Mouse (Mus musculus): ENCODE data around the gene Sh2d1b1. TPM values are rescaled to one million over a fixed set of nuclear protein-coding genes. Genes with fewer than 3 reads are reported as not detected.
"Not testable (repeated sequence)": the region's sequence is repeated elsewhere in the genome, so short reads cannot be mapped to it uniquely, and the experiment has no call there.

The Sh2d1b1 gene
- total RNA-seq (2021): under 1 TPM; 0.14 to 0.23 TPM

DNA sequence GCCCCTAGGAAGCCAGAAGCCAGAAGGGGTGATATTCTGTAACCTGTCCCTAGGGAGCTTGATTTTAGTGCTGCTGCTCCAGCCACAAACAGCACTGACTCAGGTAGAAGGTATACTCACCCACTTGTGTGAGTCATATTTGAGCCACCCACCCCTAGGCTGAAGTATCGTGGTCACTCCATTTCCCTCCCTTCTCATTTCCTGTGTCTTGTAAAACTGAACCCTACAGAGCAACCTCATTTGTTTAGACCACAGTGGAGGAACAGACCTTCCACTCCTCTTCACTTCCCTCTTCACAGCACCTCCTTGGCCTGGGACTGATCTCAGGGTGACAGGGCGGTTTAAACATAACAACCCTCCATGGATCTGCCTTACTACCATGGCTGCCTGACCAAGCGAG, at the start of gene Sh2d1b1:
TSS of gene Sh2d1b1 (plus strand) at position 305 of the 400 bp plus-strand sequence.
- no peak for DNase-seq

DNA sequence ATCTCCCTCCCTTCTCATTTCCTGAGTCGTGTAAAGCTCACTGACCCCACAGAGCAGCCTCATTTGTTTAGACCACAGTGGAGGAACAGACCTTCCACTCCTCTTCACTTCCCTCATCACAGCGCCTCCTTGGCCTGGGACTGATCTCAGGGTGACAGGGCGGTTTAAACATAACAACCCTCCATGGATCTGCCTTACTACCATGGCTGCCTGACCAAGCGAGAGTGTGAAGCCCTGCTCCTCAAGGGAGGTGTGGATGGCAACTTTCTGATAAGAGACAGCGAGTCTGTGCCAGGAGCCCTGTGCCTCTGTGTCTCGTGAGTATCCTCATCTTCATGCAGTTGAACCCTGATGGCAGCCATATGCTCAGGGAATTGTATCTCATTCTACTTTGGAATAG, 44.4 kb upstream of the Sh2d1b1 start, which contains the start of gene Sh2d1b2:
TSS of gene Sh2d1b2 (plus strand) at position 62 of the 400 bp plus-strand sequence.
- not testable (repeated sequence) for DNase-seq

DNA sequence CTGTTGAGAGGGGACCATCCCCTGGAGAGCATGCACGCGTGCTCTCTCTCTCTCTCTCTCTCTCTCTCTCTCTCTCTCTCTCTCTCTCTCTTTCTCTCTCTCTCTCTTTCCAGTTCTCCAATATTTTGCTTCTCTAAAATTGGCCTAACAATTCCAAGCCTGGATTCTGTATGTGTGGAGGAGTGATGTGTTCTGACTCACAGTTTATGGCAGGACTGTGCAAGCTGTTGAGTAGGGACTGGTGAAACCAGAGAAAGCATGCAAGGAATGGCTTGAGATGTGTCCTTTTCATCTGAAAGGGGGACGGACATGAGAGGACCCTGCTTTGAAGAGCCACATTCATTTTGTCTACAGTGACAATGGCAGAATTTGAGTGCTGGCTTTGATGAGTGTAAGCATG, 32.1 kb upstream of the Sh2d1b1 start:
- DNase-seq: no peak

- no peak for DNase-seq
These were observed 22.1 kb upstream of the Sh2d1b1 start for GRCm38 (mm10) chr1:170254893-170255559.

DNA sequence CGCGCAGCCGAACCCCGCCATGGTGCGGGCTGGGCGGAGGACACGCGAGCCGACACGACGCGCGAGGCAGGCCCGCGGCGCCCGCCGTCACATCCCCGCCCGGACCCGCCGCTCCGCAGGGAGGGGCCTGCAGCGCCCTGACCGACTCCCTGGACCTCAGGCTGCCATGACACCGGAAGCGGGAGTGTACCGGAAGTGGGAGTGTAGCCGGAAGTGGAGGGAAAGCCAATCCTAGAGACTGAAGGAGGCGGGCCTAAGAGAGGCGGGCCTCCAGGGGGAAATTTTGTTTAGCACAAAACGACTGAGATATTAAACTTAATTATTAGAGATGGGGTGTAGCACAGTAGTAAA, 21.6 kb upstream of the Sh2d1b1 start:
- peak; percentile 89 for DNase-seq

DNA sequence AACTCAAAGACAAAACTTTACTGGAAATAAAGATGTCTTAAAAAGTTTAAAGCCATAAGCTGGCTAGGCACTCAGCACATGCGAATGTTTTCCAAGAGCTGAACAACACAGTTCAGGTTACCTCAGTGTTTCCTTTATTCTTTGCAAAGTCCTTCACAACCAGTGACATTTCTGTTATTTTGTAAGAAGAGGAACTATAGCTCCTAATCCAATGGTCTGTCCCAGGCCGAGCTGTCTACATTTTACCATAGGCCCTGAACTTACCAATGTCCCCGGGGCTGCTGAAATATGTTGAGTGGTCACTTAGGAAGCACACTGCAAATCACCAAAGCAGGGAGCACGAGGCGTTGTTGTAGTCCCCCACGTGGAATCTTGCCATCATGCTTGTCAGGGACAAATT, 6.8 kb upstream of the Sh2d1b1 start:
- no peak for DNase-seq

DNA sequence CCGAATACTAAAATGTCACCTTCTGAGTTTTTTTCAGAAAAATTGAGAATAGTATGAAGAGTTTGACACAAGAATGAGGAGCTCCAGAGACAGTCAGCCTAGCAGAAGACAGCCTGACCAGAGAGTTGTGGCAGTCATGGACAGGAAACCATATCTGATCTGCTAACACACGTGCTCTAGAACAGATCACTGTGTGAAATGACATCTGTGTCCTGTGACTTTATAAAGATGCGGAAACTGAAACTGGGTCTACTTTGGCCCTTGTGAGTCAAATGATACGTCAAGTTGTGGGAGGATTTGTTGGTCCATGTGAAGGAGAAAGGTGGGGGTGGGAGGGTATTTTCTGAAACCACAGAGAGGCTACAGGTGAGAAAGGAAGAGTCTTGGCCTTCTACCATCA, 6.4 kb upstream of the Sh2d1b1 start:
- no peak for DNase-seq

GRCm38 (mm10) chr1:170273252-170273651, 3.9 kb upstream of the Sh2d1b1 start:
- no peak for DNase-seq

- DNase-seq: no peak
These were observed 5.5 kb downstream of the Sh2d1b1 start for GRCm38 (mm10) chr1:170282415-170283129.

DNA sequence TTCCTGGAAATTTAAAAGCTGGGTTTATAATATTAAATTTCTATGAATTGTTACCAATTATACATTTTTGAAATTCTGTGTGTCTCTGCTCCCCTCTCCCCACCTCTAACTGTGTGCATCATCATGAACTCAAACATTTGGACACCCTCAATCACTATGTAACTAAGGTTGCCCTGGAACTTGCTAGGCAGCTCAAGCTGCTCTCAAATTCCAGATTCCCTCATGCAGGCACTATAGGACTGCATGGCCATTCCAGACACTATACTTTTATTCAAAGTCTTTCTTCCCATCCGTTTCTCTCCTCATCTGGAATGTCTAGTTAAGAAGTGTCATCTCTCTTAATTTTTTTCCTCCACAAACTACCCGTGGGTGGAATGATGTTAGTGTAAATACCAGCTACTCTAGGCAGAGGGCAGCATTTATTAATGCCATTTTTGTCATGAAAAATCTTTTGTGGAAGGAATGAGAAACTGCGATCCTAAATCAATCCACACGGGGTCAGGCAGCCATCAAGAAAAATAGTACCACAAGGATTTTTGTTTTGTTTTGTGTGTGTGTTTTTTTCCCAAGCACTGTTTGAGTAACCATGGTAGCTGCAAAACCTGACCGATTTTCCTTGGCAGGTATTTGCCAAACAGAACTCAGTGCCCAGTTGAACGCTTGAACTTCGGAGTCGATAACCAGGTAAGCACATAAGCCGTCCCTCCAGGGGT, 15.3 kb downstream of the Sh2d1b1 start:
- DNase-seq: peak; percentile 57

- no peak for DNase-seq
These were observed 16.1 kb downstream of the Sh2d1b1 start for GRCm38 (mm10) chr1:170293257-170293656.

DNA sequence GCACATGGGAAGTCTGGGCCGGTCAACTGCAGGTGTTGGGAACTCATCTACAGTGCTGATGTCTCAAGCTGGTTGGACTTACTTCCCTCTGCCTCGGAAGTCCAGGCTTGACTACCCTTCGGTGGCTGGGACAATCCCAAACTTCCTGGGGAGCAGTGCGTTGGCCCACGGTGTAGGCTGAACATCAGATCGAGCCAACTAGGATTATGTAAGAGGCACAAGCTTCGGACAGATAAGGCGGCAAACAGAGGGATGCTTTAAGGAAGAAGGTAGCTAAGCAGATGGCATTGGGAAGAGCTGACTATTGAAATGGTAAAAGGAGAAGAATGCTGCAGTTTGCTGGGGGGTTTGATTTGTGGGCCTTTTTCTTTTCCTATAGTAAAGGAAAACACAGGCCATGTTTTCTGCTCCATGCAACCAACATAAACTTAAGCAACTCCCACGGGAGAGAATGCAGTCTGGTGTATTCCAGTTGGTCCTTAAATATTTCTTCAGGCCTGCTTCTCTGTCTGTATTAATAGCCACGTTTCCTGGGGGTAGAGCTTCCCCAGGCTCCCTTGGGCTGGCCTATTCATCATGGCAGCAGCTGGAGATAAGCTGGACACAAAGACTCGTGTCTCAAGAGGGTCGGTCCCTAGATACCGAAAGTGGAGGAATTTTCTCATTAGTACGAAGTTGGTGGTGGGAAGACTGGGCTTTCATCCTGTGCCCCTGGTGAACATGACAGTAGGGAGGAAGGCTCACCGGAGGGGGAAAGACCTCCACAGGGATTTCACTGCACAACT, 17.9 kb downstream of the Sh2d1b1 start:
- no peak for DNase-seq

DNA sequence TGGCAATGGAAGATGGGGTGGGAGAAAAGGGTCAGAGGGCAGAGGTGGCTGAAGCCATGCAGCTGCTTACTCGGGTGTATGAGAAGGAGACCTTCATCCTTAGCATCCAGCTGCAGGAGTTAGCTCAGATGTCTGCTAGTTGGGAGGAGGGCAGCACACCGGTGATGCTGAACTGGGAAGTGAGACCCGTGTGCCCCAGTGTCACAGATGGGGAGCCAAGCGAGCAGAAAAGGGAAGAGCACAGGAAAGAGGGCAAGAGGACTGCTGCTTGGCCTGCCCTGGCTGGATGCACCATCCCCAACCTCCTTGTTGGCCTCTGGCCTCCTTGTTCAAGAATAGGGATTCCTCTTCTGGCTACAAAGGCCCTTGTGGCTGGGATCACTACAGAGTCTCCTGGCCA, 22.4 kb downstream of the Sh2d1b1 start:
- DNase-seq: no peak

- no peak for DNase-seq
These were observed 24.6 kb downstream of the Sh2d1b1 start for GRCm38 (mm10) chr1:170301686-170302085.

DNA sequence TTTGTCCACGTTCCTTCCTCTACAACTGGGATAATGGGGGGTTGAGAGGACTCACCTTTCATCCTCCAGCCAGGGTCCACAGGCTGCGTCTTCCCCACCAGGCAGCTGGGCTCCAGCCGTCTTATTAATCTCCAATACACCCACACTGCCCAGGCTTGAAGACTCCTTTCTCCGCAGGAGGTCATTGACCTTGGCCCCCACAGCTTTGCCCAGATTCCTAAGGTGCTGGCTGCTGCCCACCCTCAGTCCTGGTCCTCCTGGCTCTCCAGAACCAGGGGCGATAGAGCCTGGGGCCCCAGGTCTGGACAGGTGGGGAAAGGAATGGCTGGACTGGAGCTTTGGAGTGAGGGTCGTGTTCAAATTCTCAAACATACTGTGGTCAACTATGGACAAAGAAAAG, 25.3 kb downstream of the Sh2d1b1 start:
- DNase-seq: no peak

GRCm38 (mm10) chr1:170303103-170303502, 26.0 kb downstream of the Sh2d1b1 start:
- no peak for DNase-seq

DNA sequence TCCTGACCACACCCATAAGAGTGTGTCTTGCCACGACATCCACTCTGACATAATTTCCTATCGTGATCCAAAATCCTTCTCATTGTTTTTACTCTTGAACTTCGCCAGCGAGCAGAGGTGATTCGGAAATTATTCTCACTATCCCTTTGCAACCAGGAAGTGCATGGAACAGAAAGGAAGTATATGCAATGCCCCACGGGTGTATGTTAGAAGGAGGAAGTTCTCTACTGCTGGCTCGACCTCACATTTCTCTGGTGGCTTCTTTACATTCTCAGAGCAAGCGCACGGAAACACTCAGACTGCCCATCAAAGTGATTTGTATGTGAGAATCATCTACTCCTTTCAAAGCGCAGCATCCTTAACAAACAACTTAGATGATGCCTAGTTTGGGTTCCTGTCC, 27.9 kb downstream of the Sh2d1b1 start:
- DNase-seq: no peak

DNA sequence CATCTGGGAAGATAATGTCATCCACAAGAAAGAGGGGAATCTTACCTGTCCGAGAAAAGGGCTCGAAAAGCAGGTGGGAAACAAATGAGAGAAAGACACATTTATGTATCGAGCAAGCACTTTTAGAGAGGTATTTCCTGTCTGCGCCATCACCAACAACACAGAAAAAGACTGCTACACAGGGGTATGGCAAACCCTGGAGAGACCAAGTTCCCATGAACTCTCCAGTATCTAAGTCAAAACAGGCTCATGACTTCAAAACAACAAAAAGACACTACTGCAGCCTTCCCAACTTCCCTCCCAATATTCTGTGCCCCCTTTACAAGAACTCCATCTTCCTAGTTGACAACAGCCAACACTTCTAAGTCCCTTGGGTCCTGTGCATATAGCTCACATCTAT, 29.1 kb downstream of the Sh2d1b1 start, which contains the start of gene Gm7694:
TSS of gene Gm7694 (minus strand) at position 101 of the 400 bp plus-strand sequence.
- DNase-seq: no peak

DNA sequence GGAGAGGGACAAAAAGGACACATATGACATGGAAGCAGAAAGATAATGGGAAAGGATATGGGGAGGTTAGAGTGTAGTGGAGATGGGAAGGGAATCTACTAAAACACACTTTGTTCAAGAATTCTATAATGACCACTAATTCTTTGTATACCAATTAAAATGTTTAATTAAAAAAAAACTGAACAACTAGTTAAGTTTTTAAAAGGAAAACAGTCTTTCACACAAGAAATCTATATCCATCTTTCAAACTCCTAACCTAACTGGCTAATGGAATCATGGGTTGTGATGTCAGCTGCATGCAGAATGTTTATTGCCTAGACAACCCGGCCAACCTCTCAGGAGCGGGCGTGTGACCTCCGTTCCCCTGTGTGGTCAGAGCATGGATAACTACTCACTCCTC, 31.4 kb downstream of the Sh2d1b1 start, which contains the start of gene Spata46:
TSS of gene Spata46 (plus strand) at position 301 of the 400 bp plus-strand sequence.
- DNase-seq: no peak

DNA sequence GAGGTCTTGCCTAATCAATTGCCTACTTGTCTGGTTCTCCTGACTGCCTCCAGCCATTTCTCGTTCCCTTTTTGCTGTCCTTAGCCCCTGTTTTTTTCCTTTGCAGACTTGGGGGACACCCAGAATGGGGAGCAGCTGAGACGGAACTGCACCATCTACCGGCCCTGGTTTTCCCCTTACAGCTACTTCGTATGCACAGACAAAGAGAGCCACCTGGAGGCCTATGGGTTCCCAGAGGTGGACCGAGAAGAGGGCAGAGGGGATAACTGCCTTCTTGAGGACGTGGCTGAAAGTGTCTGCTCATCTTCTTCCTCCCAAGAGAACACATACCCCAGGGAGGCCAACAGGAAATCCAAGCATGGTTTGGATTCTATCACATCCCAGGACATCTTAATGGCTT, 34.3 kb downstream of the Sh2d1b1 start:
- DNase-seq: no peak

- DNase-seq: no peak
These were observed 44.9 kb downstream of the Sh2d1b1 start for GRCm38 (mm10) chr1:170322046-170322445.

GRCm38 (mm10) chr1:170323001-170323400, 45.9 kb downstream of the Sh2d1b1 start:
- no peak for DNase-seq

- no peak for DNase-seq
These were observed 47.2 kb downstream of the Sh2d1b1 start for GRCm38 (mm10) chr1:170324312-170324711.

Data from heart, postnatal 4 days (tissue).